Mouse (Mus musculus) hindbrain, embryonic 12.5 days (tissue): ENCODE data around the gene Olfr1448. TPM values are rescaled to one million over a fixed set of nuclear protein-coding genes. Genes with fewer than 3 reads are reported as not detected.
"Not testable (repeated sequence)": the region's sequence is repeated elsewhere in the genome, so short reads cannot be mapped to it uniquely, and the experiment has no call there.

ENCODE experiments used
- ATAC-seq: fragments of 200-750 bp; cut with Nextera tagmentation; 2 replicates; pipeline ENCODE4 v1.8.0; 2017; ENCODE audit warnings: moderate TSS enrichment; ENCODE audit not compliant: low FRiP score
- H3K27ac ChIP-seq: fragments of 300-500 bp; sonication (generic); 2 replicates; pipeline ENCODE4 v1.5.1; 2016; ENCODE audit warnings: mild to moderate bottlenecking
- H3K27me3 ChIP-seq: fragments of 300-500 bp; sonication (generic); 2 replicates; pipeline ENCODE4 v1.6.1; 2016; ENCODE audit warnings: mild to moderate bottlenecking
- H3K36me3 ChIP-seq: fragments of 300-500 bp; sonication (generic); 2 replicates; pipeline ENCODE4 v1.6.1; 2016; ENCODE audit warnings: mild to moderate bottlenecking
- H3K4me1 ChIP-seq: fragments of 300-500 bp; sonication (generic); 2 replicates; pipeline ENCODE4 v1.6.1; 2016
- H3K4me2 ChIP-seq: fragments of 300-500 bp; sonication (generic); replicated peaks from 2 replicates; pipeline ENCODE4 v1.6.1; 2016; ENCODE audit warnings: mild to moderate bottlenecking
- H3K4me3 ChIP-seq: fragments of 300-500 bp; sonication (generic); 2 replicates; pipeline ENCODE4 v1.5.1; 2016; ENCODE audit warnings: mild to moderate bottlenecking
- H3K9ac ChIP-seq: fragments of 300-500 bp; sonication (generic); 2 replicates; pipeline ENCODE4 v1.6.1; 2016; ENCODE audit warnings: mild to moderate bottlenecking, moderate library complexity
- H3K9me3 ChIP-seq: fragments of 300-500 bp; sonication (generic); replicated peaks from 2 replicates; pipeline ENCODE4 v1.6.1; 2016; ENCODE audit warnings: mild to moderate bottlenecking
- WGBS: fragments of 180-500 bp; shearing (Covaris S2); methylation state at CpG from one replicate; pipeline ENCODE4 v1.1.7; 2016; 5-methylcytosine and 5-hydroxymethylcytosine counted together
- polyA plus RNA-seq: library from polyadenylated mRNA; unstranded; fragments of >200 nt; fragmentation: Nextera tagmentation; extraction: Ambion mirVana; gene quantifications from 2 replicates; pipeline ENCODE4 v1.2.1, GENCODE M21; 2016

Gene Olfr1448
- not detected in 2 replicates for polyA plus RNA-seq

DNA sequence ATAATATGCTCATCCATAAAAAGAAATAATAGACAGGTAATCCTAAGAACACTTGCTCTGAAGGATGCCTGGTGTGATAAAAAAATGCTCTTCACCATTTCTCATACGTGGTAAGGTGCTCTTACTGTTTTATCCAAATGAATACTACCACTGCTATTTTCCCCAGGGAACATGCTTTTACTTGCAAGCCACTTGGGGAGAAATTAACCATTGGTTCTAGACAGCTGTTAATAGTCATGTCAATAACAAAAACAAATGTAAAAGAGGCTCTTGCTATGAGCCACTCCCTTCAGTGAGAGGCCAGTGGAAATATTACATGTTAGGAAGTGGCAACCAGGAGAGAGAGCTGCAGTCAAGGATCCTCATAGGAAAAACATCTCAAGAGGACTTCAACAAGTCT is at the start of gene Olfr1448:
Gene Olfr1448, minus strand, starts transcription at position 101 of the 400 bp plus-strand sequence.
- WGBS, result 76% methylated on average over 1 of the region's 1 CpGs
- H3K36me3 ChIP-seq, result no peaks in the 10 kb centered on the region
- H3K27me3 ChIP-seq, result no peaks in the 10 kb centered on the region
- no peaks in the 10 kb centered on the region for H3K4me1 ChIP-seq
- no peaks in the 10 kb centered on the region; the same call in 1 of the 2 replicates for H3K9me3 ChIP-seq
- H3K4me2 ChIP-seq, result no peak within 1 kb of the TSS
- no peak for ATAC-seq
- H3K9ac ChIP-seq, result no peak within 1 kb of the TSS
- no peak within 1 kb of the TSS for H3K27ac ChIP-seq
- H3K4me3 ChIP-seq, result no peak within 1 kb of the TSS

GRCm38 (mm10) chr19:12970082-12970481 is 45.9 kb upstream of the Olfr1448 start:
- not testable (repeated sequence) for H3K36me3 ChIP-seq, H3K4me1 ChIP-seq, ATAC-seq, H3K4me2 ChIP-seq, H3K27me3 ChIP-seq, H3K9ac ChIP-seq, H3K27ac ChIP-seq, H3K4me3 ChIP-seq
- WGBS, result 88% methylated on average over 5 of the region's 5 CpGs
- peaks cover 22% of the 10 kb centered on the region for H3K9me3 ChIP-seq

GRCm38 (mm10) chr19:12949958-12950357 is 25.7 kb upstream of the Olfr1448 start, which contains the start of gene Olfr1450:
TSS of gene Olfr1450 (plus strand) at chr19:12950258.
- no peaks in the 10 kb centered on the region for H3K36me3 ChIP-seq
- H3K27me3 ChIP-seq, result no peaks in the 10 kb centered on the region
- ATAC-seq, result no peak
- no peak within 1 kb of the TSS for H3K4me2 ChIP-seq
- WGBS, result 90% methylated on average over 1 of the region's 1 CpGs
- H3K9me3 ChIP-seq, result peaks cover 13% of the 10 kb centered on the region
- no peaks in the 10 kb centered on the region for H3K4me1 ChIP-seq
- H3K4me3 ChIP-seq, result no peak within 1 kb of the TSS
- no peak within 1 kb of the TSS for H3K27ac ChIP-seq
- H3K9ac ChIP-seq, result no peak within 1 kb of the TSS

- Histone ChIP-seq H3K27ac (no peak within 1 kb of the TSS), H3K4me2 (no peak within 1 kb of the TSS)
Observed at GRCm38 (mm10) chr19:12930540-12930939, 6.3 kb upstream of the Olfr1448 start, which contains the start of gene Olfr1449. TSS of gene Olfr1449 (plus strand) at chr19:12930840.

GRCm38 (mm10) chr19:12903643-12904042 is 20.6 kb downstream of the Olfr1448 start, which contains the start of gene Olfr1447:
TSS of gene Olfr1447 (minus strand) at chr19:12903743.
- H3K9ac ChIP-seq, result no peak within 1 kb of the TSS
- H3K4me1 ChIP-seq, result no peaks in the 10 kb centered on the region
- H3K4me2 ChIP-seq, result no peak within 1 kb of the TSS
- H3K36me3 ChIP-seq, result no peaks in the 10 kb centered on the region
- H3K4me3 ChIP-seq, result no peak within 1 kb of the TSS
- H3K27ac ChIP-seq, result no peak within 1 kb of the TSS
- H3K9me3 ChIP-seq, result no peaks in the 10 kb centered on the region
- H3K27me3 ChIP-seq, result no peaks in the 10 kb centered on the region
- WGBS, result 95% methylated on average over 1 of the region's 1 CpGs
- no peak for ATAC-seq

More at GRCm38 (mm10) chr19:12930540-12930939, 6.3 kb upstream of the Olfr1448 start, which contains the start of gene Olfr1449:
- Histone ChIP-seq H3K4me1 (no peaks in the 10 kb centered on the region), H3K4me3 (no peak within 1 kb of the TSS), H3K9ac (no peak within 1 kb of the TSS), H3K9me3 (peaks cover 9% of the 10 kb centered on the region), H3K36me3 (no peaks in the 10 kb centered on the region), H3K27me3 (no peaks in the 10 kb centered on the region)
- no peak for ATAC-seq

DNA sequence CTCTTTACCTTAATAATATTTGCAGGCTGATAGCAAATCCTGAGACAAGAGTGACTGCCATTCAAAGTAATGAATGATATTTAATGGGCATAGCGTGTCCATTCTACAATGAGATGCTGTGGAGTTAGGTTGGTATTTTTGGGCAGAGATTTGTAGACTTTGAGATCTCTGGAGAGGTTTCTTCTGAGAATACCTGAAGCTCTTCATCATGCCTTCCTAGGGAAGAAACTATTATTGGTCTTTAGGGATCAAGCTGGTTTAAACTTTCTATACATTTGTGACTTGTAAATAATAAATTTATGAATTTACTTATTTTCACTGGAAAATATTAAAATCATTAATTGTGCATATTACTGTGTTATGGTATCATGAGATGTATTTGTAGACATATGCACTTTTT is 30.8 kb downstream of the Olfr1448 start, which contains the start of gene Olfr1446:
Gene Olfr1446, minus strand, starts transcription at position 101 of the 400 bp plus-strand sequence.
- no peaks in the 10 kb centered on the region for H3K36me3 ChIP-seq
- H3K4me2 ChIP-seq, result no peak within 1 kb of the TSS
- WGBS, result 89% methylated on average over 1 of the region's 1 CpGs
- no peaks in the 10 kb centered on the region for H3K9me3 ChIP-seq
- ATAC-seq, result no peak
- H3K27ac ChIP-seq, result no peak within 1 kb of the TSS
- H3K4me1 ChIP-seq, result no peaks in the 10 kb centered on the region
- no peaks in the 10 kb centered on the region for H3K27me3 ChIP-seq
- H3K4me3 ChIP-seq, result no peak within 1 kb of the TSS
- H3K9ac ChIP-seq, result no peak within 1 kb of the TSS

DNA sequence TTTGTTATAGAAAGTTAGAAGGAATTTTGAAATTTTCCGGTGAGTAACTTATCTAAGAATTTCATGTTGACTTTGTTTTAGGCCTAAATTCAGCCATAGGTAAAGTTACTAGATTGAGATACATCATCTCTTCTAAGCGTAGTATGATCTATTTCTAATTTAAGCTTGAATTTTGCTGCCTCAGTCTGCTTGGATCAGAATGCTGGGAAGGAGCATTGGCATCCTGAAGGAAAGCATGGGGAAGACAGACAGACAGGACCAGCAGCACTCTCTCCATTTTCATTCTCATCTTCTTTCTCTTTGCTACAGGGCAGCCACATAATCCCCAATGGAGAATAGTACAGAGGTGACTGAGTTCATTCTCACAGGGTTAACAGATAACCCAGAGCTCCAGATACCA is 40.7 kb downstream of the Olfr1448 start, which contains the start of gene Olfr1445:
Gene Olfr1445, plus strand, starts transcription at position 301 of the 400 bp plus-strand sequence.
- H3K9ac ChIP-seq, result no peak within 1 kb of the TSS
- no peaks in the 10 kb centered on the region for H3K9me3 ChIP-seq
- no peaks in the 10 kb centered on the region for H3K27me3 ChIP-seq
- no peak for ATAC-seq
- no peak within 1 kb of the TSS for H3K4me3 ChIP-seq
- H3K36me3 ChIP-seq, result no peaks in the 10 kb centered on the region
- WGBS, result 85% methylated on average over 2 of the region's 2 CpGs
- H3K27ac ChIP-seq, result no peak within 1 kb of the TSS
- no peak within 1 kb of the TSS for H3K4me2 ChIP-seq
- no peaks in the 10 kb centered on the region for H3K4me1 ChIP-seq

Other genes with a start within 250 kb of the Olfr1448 start
- not detected in 2 replicates for gene Olfr1443, start 246.3 kb downstream of the Olfr1448 start, polyA plus RNA-seq
- not detected in 2 replicates for gene Keg1, start 228.6 kb downstream of the Olfr1448 start, polyA plus RNA-seq
- 1.5 and 1.6 TPM in 2 replicates for gene Cntf, start 158.8 kb downstream of the Olfr1448 start, polyA plus RNA-seq
- gene Zfp91, start 128.3 kb downstream of the Olfr1448 start, polyA plus RNA-seq, result 20.8 and 20.9 TPM in 2 replicates
- 0.53 and 0.66 TPM in 2 replicates for gene Lpxn, start 128.2 kb downstream of the Olfr1448 start, polyA plus RNA-seq
- not detected in 2 replicates for gene Gm5244, start 77.7 kb downstream of the Olfr1448 start, polyA plus RNA-seq
- not detected in 2 replicates for gene Olfr1444, start 67.1 kb downstream of the Olfr1448 start, polyA plus RNA-seq
- not detected in 2 replicates for gene Olfr1445, start 40.6 kb downstream of the Olfr1448 start, polyA plus RNA-seq
- not detected in 2 replicates for gene Olfr1446, start 30.9 kb downstream of the Olfr1448 start, polyA plus RNA-seq
- gene Olfr1447, start 20.7 kb downstream of the Olfr1448 start, polyA plus RNA-seq, result not detected in 2 replicates
- gene Olfr1449, start 6.4 kb upstream of the Olfr1448 start, polyA plus RNA-seq, result not detected in 2 replicates
- not detected in 2 replicates for gene Olfr1450, start 25.8 kb upstream of the Olfr1448 start, polyA plus RNA-seq
- not detected in 2 replicates for gene Olfr1451, start 70.6 kb upstream of the Olfr1448 start, polyA plus RNA-seq
- gene Olfr1453, start 103.9 kb upstream of the Olfr1448 start, polyA plus RNA-seq, result not detected in 2 replicates
- not detected in 2 replicates for gene Olfr1454, start 136.2 kb upstream of the Olfr1448 start, polyA plus RNA-seq
- gene Olfr1457, start 173.5 kb upstream of the Olfr1448 start, polyA plus RNA-seq, result not detected in 2 replicates
- not detected in 2 replicates for gene Olfr1458, start 182.4 kb upstream of the Olfr1448 start, polyA plus RNA-seq
- gene Olfr1459, start 225.1 kb upstream of the Olfr1448 start, polyA plus RNA-seq, result not detected in 2 replicates
- not detected in 2 replicates for gene Olfr1461, start 238.6 kb upstream of the Olfr1448 start, polyA plus RNA-seq